Mouse (Mus musculus): Measurements from ENCODE around the gene Xpo1. TPM values are rescaled to one million over a fixed set of nuclear protein-coding genes. Genes with fewer than 3 reads are reported as not detected.

The Xpo1 gene
- polyA plus RNA-seq (2015; fragmentation: Nextera tagmentation; extraction: Ambion mirVana) = 17.3 and 21.8 TPM in 2 replicates

GRCm38 (mm10) chr11:23255427-23256193 is at the start of gene Xpo1:
TSS of gene Xpo1 (plus strand) at chr11:23256041.
- H3K4me3 ChIP-seq (ENCODE audit: low read depth, low read length) = peak within 1 kb of the TSS; percentile 91
- ATAC-seq = peak; percentile 96
- no peaks in the 10 kb centered on the region for H3K9me3 ChIP-seq (ENCODE audit: low read length)
- peaks cover 3% of the 10 kb centered on the region; the same call in 1 of the 2 replicates for H3K4me1 ChIP-seq (ENCODE audit: insufficient read depth, low read depth, low read length)
- peak within 1 kb of the TSS; percentile 85 for H3K4me2 ChIP-seq (replicated peaks; ENCODE audit: low read depth, low read length)
- peak; percentile 67 for TF ChIP-seq CTCF (IDR thresholded peaks at IDR 0.05)
- peak; percentile 2 for TF ChIP-seq EP300 (IDR thresholded peaks at IDR 0.05)
- no peaks in the 10 kb centered on the region for H3K36me3 ChIP-seq (ENCODE audit: insufficient read depth, low read length)
- no peaks in the 10 kb centered on the region for H3K27me3 ChIP-seq (replicated peaks; ENCODE audit: insufficient read depth, low read length)
- under 1% methylated on average over 57 of the region's 60 CpGs for WGBS
- H3K27ac ChIP-seq (ENCODE audit: low read length) = peak within 1 kb of the TSS; percentile 99
- peak; percentile 100 for DNase-seq (ENCODE audit: low spot score)
- peak within 1 kb of the TSS; percentile 92 for H3K9ac ChIP-seq (replicated peaks; ENCODE audit: low read depth)

- no peak overlapping the region for H3K4me2 ChIP-seq (replicated peaks; ENCODE audit: low read depth, low read length)
- H3K36me3 ChIP-seq (ENCODE audit: insufficient read depth, low read length) = no peaks in the 10 kb centered on the region
- H3K9ac ChIP-seq (replicated peaks; ENCODE audit: low read depth) = no peak overlapping the region
- H3K4me3 ChIP-seq (ENCODE audit: low read depth, low read length) = no peak overlapping the region
- H3K4me1 ChIP-seq (ENCODE audit: insufficient read depth, low read depth, low read length) = no peaks in the 10 kb centered on the region; the same call in 1 of the 2 replicates
- DNase-seq (ENCODE audit: low spot score) (peak; percentile 26), ATAC-seq (no peak)
- H3K9me3 ChIP-seq (ENCODE audit: low read length) = no peaks in the 10 kb centered on the region
- H3K27me3 ChIP-seq (replicated peaks; ENCODE audit: insufficient read depth, low read length) = no peaks in the 10 kb centered on the region
- no peak for TF ChIP-seq EP300 (IDR thresholded peaks at IDR 0.05)
- no peak for TF ChIP-seq CTCF (IDR thresholded peaks at IDR 0.05)
- H3K27ac ChIP-seq (ENCODE audit: low read length) = no peak overlapping the region
- 53% methylated on average over 7 of the region's 7 CpGs for WGBS
These were observed 46.1 kb upstream of the Xpo1 start for GRCm38 (mm10) chr11:23209717-23210116.

GRCm38 (mm10) chr11:23210590-23211510 is 45.0 kb upstream of the Xpo1 start:
- ATAC-seq = peak; percentile 81
- Histone ChIP-seq H3K4me3 (ENCODE audit: low read depth, low read length) (peak overlapping the region; percentile 33), H3K4me1 (ENCODE audit: insufficient read depth, low read depth, low read length) (no peaks in the 10 kb centered on the region; the same call in 1 of the 2 replicates), H3K27me3 (replicated peaks; ENCODE audit: insufficient read depth, low read length) (no peaks in the 10 kb centered on the region), H3K27ac (ENCODE audit: low read length) (peak overlapping the region; percentile 80), H3K4me2 (replicated peaks; ENCODE audit: low read depth, low read length) (peak overlapping the region; percentile 59), H3K9me3 (ENCODE audit: low read length) (no peaks in the 10 kb centered on the region), H3K36me3 (ENCODE audit: insufficient read depth, low read length) (no peaks in the 10 kb centered on the region), H3K9ac (replicated peaks; ENCODE audit: low read depth) (peak overlapping the region; percentile 26; the same call in 1 of the 2 replicates)
- peak; percentile 68 for DNase-seq (ENCODE audit: low spot score)
- TF ChIP-seq CTCF (IDR thresholded peaks at IDR 0.05) (peak; percentile 13; the same call in 1 of the 2 replicates), EP300 (IDR thresholded peaks at IDR 0.05) (no peak)
- WGBS = 14% methylated on average over 16 of the region's 16 CpGs

- Histone ChIP-seq H3K9me3 (ENCODE audit: low read length) (no peaks in the 10 kb centered on the region), H3K27me3 (replicated peaks; ENCODE audit: insufficient read depth, low read length) (no peaks in the 10 kb centered on the region), H3K36me3 (ENCODE audit: insufficient read depth, low read length) (no peaks in the 10 kb centered on the region), H3K4me2 (replicated peaks; ENCODE audit: low read depth, low read length) (no peak overlapping the region), H3K4me1 (ENCODE audit: insufficient read depth, low read depth, low read length) (no peaks in the 10 kb centered on the region), H3K27ac (ENCODE audit: low read length) (peak overlapping the region; percentile 38; the same call in 1 of the 2 replicates), H3K4me3 (ENCODE audit: low read depth, low read length) (no peak overlapping the region), H3K9ac (replicated peaks; ENCODE audit: low read depth) (no peak overlapping the region)
- WGBS = 64% methylated on average over 9 of the region's 9 CpGs
- no peak for TF ChIP-seq EP300 (IDR thresholded peaks at IDR 0.05)
- TF ChIP-seq CTCF (IDR thresholded peaks at IDR 0.05) = no peak
- ATAC-seq (peak; percentile 40), DNase-seq (ENCODE audit: low spot score) (peak; percentile 46)
These were observed 38.4 kb upstream of the Xpo1 start for GRCm38 (mm10) chr11:23217430-23217829.

GRCm38 (mm10) chr11:23236015-23236414 is 19.8 kb upstream of the Xpo1 start:
- ATAC-seq (no peak), DNase-seq (ENCODE audit: low spot score) (no peak)
- Histone ChIP-seq H3K9ac (replicated peaks; ENCODE audit: low read depth) (no peak overlapping the region), H3K4me3 (ENCODE audit: low read depth, low read length) (no peak overlapping the region), H3K4me1 (ENCODE audit: insufficient read depth, low read depth, low read length) (no peaks in the 10 kb centered on the region), H3K36me3 (ENCODE audit: insufficient read depth, low read length) (no peaks in the 10 kb centered on the region), H3K4me2 (replicated peaks; ENCODE audit: low read depth, low read length) (no peak overlapping the region), H3K27me3 (replicated peaks; ENCODE audit: insufficient read depth, low read length) (no peaks in the 10 kb centered on the region), H3K9me3 (ENCODE audit: low read length) (no peaks in the 10 kb centered on the region), H3K27ac (ENCODE audit: low read length) (no peak overlapping the region)
- TF ChIP-seq CTCF (IDR thresholded peaks at IDR 0.05) = no peak
- no peak for TF ChIP-seq EP300 (IDR thresholded peaks at IDR 0.05)
- 71% methylated on average over 4 of the region's 4 CpGs for WGBS

- H3K27me3 ChIP-seq (replicated peaks; ENCODE audit: insufficient read depth, low read length) = no peaks in the 10 kb centered on the region
- no peak for ATAC-seq
- H3K9me3 ChIP-seq (ENCODE audit: low read length) = no peaks in the 10 kb centered on the region
- no peak overlapping the region for H3K9ac ChIP-seq (replicated peaks; ENCODE audit: low read depth)
- 80% methylated on average over 4 of the region's 4 CpGs for WGBS
- peaks cover 3% of the 10 kb centered on the region; the same call in 1 of the 2 replicates for H3K4me1 ChIP-seq (ENCODE audit: insufficient read depth, low read depth, low read length)
- H3K27ac ChIP-seq (ENCODE audit: low read length) = no peak overlapping the region
- H3K4me2 ChIP-seq (replicated peaks; ENCODE audit: low read depth, low read length) = no peak overlapping the region
- no peaks in the 10 kb centered on the region for H3K36me3 ChIP-seq (ENCODE audit: insufficient read depth, low read length)
- no peak for DNase-seq (ENCODE audit: low spot score)
- TF ChIP-seq EP300 (IDR thresholded peaks at IDR 0.05) (no peak), CTCF (IDR thresholded peaks at IDR 0.05) (no peak)
- H3K4me3 ChIP-seq (ENCODE audit: low read depth, low read length) = no peak overlapping the region
These were observed 1.9 kb upstream of the Xpo1 start for GRCm38 (mm10) chr11:23253931-23254330.

Measured in lung, postnatal 0 days (tissue).